Mouse (Mus musculus): Measurements from ENCODE around the gene Fyn.

Fyn gene

DNA sequence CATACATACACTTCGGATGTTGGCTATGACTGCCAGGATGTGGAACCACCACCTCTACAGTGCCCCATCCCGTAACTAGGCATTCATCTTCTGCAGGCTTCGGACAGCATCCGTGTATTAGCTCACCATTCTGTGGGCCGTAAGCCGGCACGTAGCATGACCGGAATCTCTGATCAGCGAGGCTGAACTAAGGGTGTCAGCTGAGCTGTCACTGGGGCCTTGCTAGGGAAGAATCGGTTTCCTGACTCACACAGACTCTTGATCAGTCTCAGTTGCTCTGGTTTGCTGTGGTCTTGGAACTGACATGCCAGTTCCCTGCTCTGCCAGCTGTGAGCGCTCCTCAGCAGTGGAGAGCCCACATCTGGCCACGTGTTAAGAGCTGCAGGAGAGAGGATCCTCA is 137.7 kb downstream of the Fyn start:
- peak; percentile 69 for DNase-seq (ENCODE audit: inconsistent ontology term)

GRCm38 (mm10) chr10:39506831-39507230 is 138.2 kb downstream of the Fyn start:
- DNase-seq (ENCODE audit: inconsistent ontology term): no peak

- DNase-seq (ENCODE audit: inconsistent ontology term): no peak
Measured at GRCm38 (mm10) chr10:39508801-39509200, 140.1 kb downstream of the Fyn start.

DNA sequence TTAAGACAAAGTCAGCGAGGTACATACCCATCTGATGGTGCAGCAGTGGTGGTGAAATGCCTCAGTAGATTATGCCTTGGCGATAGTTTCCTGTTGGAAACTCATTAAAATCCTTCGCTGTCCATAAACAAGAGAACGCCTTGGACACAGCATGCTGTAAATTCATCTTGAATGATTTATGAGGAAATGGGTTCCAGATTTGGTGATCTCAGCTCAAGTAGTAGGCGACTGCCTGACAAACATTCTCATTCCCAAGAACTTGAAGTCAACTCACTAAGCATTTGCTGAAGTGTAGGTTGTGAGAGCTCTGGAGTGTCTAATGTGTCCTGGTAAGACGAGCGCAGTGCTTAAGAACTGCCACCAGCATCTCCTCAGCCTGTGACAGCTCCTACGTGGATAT is 141.3 kb downstream of the Fyn start:
- no peak for DNase-seq (ENCODE audit: inconsistent ontology term)

DNA sequence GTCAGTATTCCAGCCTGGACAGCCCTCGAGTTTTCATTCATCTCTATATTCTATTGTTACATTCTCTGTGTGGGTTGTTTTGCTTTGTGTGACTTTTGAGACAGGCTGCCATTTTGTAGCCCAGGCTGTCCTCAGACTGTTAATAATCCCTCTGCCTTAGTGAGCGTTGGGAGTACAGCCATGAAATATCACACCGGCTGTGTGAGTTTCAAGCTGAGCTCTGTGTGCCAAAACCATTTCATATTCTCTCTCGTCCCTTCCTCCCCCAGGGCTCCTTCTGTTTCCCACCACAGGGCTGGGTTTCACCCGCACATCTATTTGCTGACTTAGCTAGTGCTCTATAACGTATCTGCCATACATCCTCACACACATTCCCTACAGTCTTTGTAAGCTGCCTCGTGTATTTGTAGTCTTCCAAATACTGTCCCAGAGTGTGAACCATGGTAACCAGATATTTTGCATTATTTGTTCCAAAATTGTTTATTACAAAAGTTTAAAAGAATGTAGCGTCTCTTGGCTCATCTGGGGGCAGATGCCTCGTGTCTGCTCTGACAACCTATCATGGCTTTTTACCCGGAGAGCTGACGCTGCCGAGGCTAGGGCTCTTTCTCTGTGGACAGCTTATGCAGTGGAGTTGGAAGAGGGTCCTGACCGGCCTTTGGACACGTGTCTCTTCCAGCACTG is 144.1 kb downstream of the Fyn start:
- no peak for DNase-seq (ENCODE audit: inconsistent ontology term)

- no peak for DNase-seq (ENCODE audit: inconsistent ontology term)
Measured at GRCm38 (mm10) chr10:39514916-39515315, 146.3 kb downstream of the Fyn start.

DNA sequence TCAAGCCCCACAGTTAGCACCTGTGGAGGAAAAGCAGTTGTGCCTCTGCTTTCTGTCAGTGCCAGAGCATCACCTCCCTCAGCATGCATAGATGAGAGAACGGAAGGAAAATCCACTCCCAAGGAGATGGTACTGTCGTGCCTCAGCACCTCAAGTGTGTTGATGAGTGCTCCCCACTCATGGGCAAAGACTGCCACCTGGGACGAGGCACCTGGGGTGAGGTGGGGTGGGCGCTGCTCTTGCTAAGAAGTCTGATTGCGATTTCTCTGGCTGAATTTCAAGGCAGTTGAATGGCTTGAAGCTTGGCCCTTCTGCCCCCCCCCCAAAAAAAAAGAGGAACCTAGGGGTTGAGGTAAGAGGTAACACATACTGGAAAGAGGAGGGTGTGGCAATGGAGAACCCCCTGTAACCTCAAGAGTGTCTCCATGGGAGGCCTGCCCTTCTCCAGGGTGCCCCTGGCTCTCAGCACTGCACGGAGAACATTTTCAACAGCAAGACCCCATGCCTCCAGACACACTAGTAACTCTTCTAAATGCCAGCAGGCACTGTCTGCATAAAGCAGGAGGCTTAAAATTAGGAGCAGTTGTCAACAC is 148.0 kb downstream of the Fyn start:
- DNase-seq (ENCODE audit: inconsistent ontology term): no peak

DNA sequence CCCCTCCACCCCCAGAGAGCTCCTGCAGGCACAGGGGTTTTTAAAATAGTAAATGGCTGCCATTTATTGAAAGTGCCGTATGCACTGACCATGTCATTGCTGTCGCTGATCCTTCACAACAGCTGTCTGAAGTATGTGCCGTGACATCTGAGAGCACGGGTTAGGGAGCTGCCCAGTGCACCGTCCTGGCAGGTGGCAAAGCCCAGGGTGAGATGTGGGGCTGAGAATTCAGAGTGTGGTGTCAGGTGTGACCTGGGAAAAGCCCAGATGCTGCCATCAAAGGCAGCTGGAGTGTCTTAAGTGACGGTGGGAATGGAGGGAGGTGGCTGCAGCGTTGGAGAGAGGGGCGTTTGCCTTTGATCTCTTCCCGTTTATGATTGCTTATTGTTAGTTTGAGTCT is 148.7 kb downstream of the Fyn start:
- DNase-seq (ENCODE audit: inconsistent ontology term): no peak

GRCm38 (mm10) chr10:39518232-39518631 is 149.6 kb downstream of the Fyn start:
- DNase-seq (ENCODE audit: inconsistent ontology term): no peak

GRCm38 (mm10) chr10:39518859-39519258 is 150.2 kb downstream of the Fyn start:
- no peak for DNase-seq (ENCODE audit: inconsistent ontology term)

DNA sequence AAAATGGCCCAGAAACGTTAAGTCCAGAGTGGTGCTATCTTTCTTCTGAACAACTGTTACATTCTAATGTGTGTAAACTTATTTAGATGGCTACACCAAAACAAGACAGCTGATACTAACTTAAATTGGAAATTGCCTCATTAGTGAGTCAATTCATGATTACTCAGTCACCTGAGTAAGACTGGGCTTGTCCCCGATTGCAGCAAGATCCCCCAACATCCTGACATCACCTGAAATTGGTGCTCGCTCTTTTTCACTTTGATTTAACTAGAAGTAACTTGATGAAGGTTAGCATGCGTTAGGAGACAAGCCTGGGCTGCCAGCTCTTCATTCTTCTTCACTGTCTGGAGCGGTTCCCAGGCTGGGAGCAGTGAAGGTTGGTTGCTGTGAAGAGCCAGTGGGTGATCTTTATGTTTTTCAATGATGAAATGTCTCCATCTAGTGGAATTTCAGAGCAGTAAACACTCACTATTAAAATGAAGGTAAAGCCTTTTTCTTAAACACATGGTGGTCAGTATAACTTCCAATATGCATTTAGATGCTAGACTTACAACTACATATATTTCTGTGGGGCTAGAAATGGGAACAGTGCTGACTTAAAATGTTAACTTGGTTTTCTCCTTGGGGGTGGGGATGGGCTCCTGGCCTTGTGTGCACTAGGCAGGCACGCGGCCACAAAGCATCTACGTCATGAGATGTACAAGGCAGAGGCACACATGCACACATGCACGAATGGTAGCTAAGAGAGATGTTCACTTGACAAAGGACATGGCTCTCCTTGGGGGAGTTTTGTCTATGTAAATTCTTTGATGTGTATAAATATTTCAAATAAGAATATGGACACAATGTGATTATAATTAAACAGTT is 151.7 kb downstream of the Fyn start:
- peak; percentile 84 for DNase-seq (ENCODE audit: inconsistent ontology term)

DNA sequence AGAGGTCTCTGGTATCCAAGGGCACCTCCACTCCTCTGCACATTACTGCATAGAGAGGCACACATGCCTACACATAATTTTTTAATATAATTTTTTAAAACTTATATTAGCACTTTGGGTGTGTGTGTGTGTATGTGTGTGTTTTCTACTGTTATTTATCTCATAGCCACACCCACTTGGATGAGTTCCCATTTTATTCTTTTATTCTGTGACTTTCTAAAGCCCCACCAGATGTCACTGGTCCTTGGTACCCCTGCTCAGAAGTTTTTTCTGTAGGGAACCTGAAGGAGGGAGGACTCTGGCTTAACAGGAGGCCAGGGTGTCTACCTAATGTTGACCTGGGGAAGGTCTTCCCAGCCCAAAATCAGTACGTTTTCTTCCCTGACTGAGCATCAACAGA is 152.7 kb downstream of the Fyn start:
- no peak for DNase-seq (ENCODE audit: inconsistent ontology term)

DNA sequence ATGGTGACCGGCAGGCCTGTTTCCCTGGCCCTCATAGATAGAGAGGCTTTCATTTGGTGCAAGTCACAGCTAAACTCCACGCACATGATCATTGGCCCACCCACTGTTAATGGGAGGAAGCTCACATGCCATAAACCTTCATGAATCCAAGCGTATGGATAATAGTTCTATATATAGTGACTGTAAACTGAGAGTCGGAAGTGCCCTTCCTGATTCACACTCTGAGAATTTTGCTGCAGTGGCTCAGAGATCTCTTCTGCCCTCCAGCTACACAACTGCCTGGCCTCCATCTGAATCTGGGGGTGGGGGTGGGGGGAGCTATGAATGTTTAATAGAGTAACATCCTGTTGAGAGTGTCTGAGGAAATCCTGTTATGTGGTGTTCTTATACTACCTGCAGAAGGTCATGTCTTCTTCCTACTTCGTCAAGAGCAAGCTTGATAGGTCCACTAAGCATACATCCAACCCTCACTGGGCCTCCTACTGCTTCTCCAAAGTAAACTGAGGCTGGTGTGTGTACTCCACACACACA is 153.3 kb downstream of the Fyn start:
- no peak for DNase-seq (ENCODE audit: inconsistent ontology term)

- no peak for DNase-seq (ENCODE audit: inconsistent ontology term)
Measured at GRCm38 (mm10) chr10:39522857-39523614, 154.4 kb downstream of the Fyn start.

GRCm38 (mm10) chr10:39524355-39524754 is 155.7 kb downstream of the Fyn start:
- DNase-seq (ENCODE audit: inconsistent ontology term): no peak

DNA sequence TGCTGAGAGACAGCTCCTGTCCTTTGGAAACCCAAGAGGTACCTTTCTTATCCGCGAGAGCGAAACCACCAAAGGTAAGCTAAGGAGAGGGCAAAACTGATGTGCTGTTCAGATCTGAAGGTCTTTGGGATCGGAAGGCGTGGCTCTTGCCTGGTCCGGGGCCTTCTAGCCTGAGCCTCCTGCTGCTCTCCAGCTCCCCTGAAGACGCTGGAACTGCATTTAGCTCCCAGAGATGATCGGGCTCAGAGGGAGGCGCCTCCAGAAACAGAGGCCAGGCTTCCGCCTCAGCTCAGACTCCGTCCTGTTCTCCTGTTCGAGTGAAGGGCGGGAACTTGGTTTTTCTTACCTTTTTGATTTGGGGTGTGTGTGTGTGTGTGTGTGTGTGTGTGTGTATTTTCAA is 156.8 kb downstream of the Fyn start:
- DNase-seq (ENCODE audit: inconsistent ontology term): no peak

- no peak for DNase-seq (ENCODE audit: inconsistent ontology term)
Measured at GRCm38 (mm10) chr10:39527113-39527512, 158.5 kb downstream of the Fyn start.

DNA sequence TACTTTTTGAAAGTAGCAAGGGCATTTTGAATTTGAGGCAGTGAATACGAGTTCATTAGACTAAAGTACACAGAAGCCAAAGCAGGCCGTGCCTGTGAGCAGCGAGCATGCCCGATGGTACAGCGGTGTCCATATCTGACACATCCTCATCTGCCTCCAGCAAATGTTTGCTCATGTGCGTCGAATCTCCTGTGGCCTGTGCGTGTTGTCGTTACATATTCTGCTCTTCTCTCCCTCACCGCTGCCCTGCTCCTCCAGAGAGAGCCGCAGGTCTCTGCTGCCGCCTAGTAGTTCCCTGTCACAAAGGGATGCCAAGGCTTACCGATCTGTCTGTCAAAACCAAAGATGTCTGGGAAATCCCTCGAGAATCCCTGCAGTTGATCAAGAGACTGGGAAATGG is 160.5 kb downstream of the Fyn start:
- DNase-seq (ENCODE audit: inconsistent ontology term): no peak

GRCm38 (mm10) chr10:39532008-39532740 is 163.5 kb downstream of the Fyn start:
- no peak for DNase-seq (ENCODE audit: inconsistent ontology term)

DNA sequence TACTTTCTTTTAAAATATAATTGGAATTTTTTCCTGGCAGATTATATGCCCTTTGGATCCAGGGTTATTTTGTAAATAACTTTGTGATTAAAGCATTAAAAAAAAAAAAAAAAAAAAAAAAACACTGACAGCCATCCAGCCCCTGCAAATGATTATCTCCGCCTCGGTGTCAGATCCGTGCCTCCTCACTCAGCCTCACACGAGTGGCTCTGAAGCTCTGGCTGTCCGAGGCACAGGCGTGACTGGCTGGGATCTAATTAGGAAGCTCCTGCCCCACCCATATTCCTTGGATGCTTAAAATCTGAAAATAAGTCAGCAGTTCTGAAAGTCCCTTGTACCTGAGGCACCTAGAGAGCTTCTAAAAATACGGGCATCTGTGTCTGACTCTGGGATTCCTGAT is 164.2 kb downstream of the Fyn start:
- no peak for DNase-seq (ENCODE audit: inconsistent ontology term)
